Mouse (Mus musculus): Measurements from ENCODE around the gene Lgr4.
"Not testable (repeated sequence)": the region's sequence is repeated elsewhere in the genome, so short reads cannot be mapped to it uniquely, and the experiment has no call there.

Gene Lgr4

GRCm38 (mm10) chr2:109917496-109918413, at the start of gene Lgr4:
Gene Lgr4, plus strand, starts transcription at chr2:109917647.
- in situ Hi-C loops (cut with MboI; ENCODE audit: unreplicated experiment in 2 of 2) = no loop called here

DNA sequence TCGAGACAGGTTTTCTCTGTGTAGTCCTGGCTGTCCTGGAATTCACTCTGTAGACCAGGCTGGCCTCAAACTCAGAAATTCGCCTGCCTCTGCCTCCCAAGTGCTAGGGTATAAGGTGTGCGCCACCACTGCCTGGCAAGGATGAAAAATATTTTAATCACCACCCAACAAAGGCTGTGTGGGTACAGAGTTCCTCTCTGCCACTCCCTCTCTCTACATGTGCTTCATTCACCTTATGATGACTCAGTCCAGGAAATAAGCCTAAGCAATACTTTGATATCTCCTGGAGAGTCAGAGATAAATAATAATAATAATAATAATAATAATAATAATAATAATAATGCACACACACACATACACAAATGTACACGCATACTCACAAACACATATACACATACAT, 38.0 kb upstream of the Lgr4 start:
- in situ Hi-C loops (cut with MboI; ENCODE audit: unreplicated experiment in 2 of 2) = not testable (repeated sequence)

DNA sequence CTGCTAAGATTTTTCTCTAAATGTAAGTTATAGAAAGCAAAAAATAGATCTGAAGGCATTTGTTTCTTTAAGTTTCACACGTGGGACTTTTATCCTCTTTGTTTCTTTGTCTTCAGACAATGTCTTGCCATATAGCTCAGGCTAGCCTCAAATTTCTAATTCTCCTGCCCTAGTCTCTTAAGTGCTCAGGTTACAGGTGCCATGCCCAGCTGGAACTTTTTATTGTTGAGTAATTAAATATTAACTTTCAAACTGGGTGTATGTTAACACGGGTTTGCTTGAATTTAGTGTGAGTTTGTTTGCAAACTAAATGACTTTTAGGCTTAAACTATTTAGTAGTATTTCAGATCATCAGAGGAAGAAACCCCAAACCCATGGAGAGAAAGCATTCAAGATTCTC, 36.3 kb upstream of the Lgr4 start:
- in situ Hi-C loops (cut with MboI; ENCODE audit: unreplicated experiment in 2 of 2) = no loop called here

- in situ Hi-C loops (cut with MboI; ENCODE audit: unreplicated experiment in 2 of 2) = no loop called here
Measured at GRCm38 (mm10) chr2:109881625-109882024, 35.8 kb upstream of the Lgr4 start.

GRCm38 (mm10) chr2:109884106-109884505, 33.3 kb upstream of the Lgr4 start:
- in situ Hi-C loops (cut with MboI; ENCODE audit: unreplicated experiment in 2 of 2) = no loop called here

- in situ Hi-C loops (cut with MboI; ENCODE audit: unreplicated experiment in 2 of 2) = no loop called here
Measured at GRCm38 (mm10) chr2:109884507-109884906, 32.9 kb upstream of the Lgr4 start.

DNA sequence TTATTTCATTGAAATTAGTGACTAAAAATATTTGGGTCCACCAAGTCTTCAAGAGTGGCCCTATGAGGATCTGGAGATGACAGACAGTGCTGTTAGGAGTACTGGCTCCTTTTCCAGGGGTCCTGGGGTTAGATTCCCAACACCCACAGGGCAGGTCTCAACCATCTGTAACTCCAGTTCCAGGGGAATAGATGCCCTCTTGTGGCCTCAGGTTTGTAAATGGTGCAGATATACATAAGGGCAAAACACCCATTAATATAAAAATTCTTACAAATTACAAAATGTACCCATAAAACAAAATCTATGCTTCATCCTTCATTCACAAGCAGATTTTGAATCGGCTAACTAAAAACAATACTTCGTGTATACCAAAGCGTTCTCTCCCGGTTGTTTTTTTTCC, 27.4 kb upstream of the Lgr4 start:
- in situ Hi-C loops (cut with MboI; ENCODE audit: unreplicated experiment in 2 of 2) = loop anchor here in 1 of 2 experiments (10.0 kb wide), 1 partner anchor 1925 kb away; no protein-coding TSS in a partner anchor

DNA sequence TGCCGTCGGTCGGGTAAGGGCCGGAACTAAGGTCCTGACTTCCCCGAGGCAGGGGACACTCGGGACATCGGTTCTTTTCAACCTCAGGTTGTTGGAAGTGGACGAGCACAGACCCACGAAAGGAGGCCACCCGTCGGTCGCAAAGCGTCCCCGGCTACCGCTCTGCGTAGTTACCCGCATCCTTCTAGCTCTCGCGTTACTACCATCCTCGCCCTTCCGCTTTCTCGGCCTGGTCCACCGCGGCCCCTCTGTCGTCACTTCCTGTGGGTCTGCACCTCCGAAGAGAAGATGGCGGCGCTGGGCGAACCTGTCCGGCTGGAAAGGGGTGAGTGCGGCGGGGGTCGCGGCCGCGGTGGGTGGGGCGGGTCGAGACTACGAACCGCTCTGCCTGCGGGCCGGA, 26.9 kb upstream of the Lgr4 start, which contains the start of gene Lin7c:
Lin7c (plus strand) TSS at position 257 of the 400 bp plus-strand sequence.
- in situ Hi-C loops (cut with MboI; ENCODE audit: unreplicated experiment in 2 of 2) = loop anchor here in 1 of 2 experiments (10.0 kb wide), 1 partner anchor 1926 kb away; no protein-coding TSS in a partner anchor

- in situ Hi-C loops (cut with MboI; ENCODE audit: unreplicated experiment in 2 of 2) = loop anchor here in 1 of 2 experiments (10.0 kb wide), 1 partner anchor 1926 kb away; no protein-coding TSS in a partner anchor
Measured at GRCm38 (mm10) chr2:109891031-109891430, 26.4 kb upstream of the Lgr4 start.

- in situ Hi-C loops (cut with MboI; ENCODE audit: unreplicated experiment in 2 of 2) = loop anchor here in 1 of 2 experiments (10.0 kb wide), 1 partner anchor 1927 kb away; no protein-coding TSS in a partner anchor
Measured at GRCm38 (mm10) chr2:109891471-109891870, 26.0 kb upstream of the Lgr4 start.

GRCm38 (mm10) chr2:109896311-109896710, 21.1 kb upstream of the Lgr4 start:
- in situ Hi-C loops (cut with MboI; ENCODE audit: unreplicated experiment in 2 of 2) = loop anchor here in 1 of 2 experiments (10.0 kb wide), 1 partner anchor 1932 kb away; no protein-coding TSS in a partner anchor

- in situ Hi-C loops (cut with MboI; ENCODE audit: unreplicated experiment in 2 of 2) = loop anchor here (5.0 kb wide), 3 partner anchors 304 to 1159 kb away; no protein-coding TSS in a partner anchor
Measured at GRCm38 (mm10) chr2:109902869-109903268, 14.6 kb upstream of the Lgr4 start.

DNA sequence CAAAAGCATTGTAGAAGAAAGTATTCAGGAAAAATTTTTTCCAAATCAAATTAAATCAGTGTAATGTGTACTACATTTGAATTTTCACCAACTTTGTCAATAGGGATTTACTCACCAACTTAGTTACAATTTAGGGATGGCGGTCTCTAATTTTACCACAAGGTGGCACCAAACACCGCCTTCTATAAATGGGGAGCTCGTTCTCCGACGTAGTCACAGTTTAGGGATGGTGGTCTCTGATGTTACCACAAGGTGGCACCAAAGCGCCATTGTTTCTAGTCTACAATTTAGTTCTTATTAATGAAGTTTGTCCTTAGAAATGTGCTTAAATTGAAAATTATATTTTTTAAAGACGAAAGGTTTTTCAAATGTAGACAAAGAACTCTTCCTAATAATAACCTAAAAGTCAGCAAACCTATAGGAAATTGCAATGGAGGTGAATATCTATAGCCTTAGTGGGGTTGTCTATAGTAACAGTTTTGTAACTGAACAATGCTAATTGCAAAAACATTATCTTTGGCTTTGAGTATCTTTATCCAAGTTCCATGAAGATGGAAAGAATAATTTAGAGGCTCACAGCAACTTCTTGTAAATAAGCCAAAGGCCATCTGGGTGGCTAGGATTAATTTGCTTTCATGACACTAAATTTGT, 13.2 kb upstream of the Lgr4 start:
- in situ Hi-C loops (cut with MboI; ENCODE audit: unreplicated experiment in 2 of 2) = loop anchor here (5.0 kb wide), 3 partner anchors 303 to 1158 kb away; no protein-coding TSS in a partner anchor

- in situ Hi-C loops (cut with MboI; ENCODE audit: unreplicated experiment in 2 of 2) = loop anchor here in 1 of 2 experiments (5.0 kb wide), 3 partner anchors 298 to 1073 kb away; no protein-coding TSS in a partner anchor
Measured at GRCm38 (mm10) chr2:109909122-109909521, 8.3 kb upstream of the Lgr4 start.

- in situ Hi-C loops (cut with MboI; ENCODE audit: unreplicated experiment in 2 of 2) = loop anchor here in 1 of 2 experiments (5.0 kb wide), 1 partner anchor 1145 kb away; no protein-coding TSS in a partner anchor
Measured at GRCm38 (mm10) chr2:109912216-109912615, 5.2 kb upstream of the Lgr4 start.

- in situ Hi-C loops (cut with MboI; ENCODE audit: unreplicated experiment in 2 of 2) = loop anchor here in 1 of 2 experiments (5.0 kb wide), 1 partner anchor 1145 kb away; no protein-coding TSS in a partner anchor
Measured at GRCm38 (mm10) chr2:109912766-109913165, 4.7 kb upstream of the Lgr4 start.

GRCm38 (mm10) chr2:109913241-109913640, 4.2 kb upstream of the Lgr4 start:
- in situ Hi-C loops (cut with MboI; ENCODE audit: unreplicated experiment in 2 of 2) = loop anchor here in 1 of 2 experiments (5.0 kb wide), 1 partner anchor 1144 kb away; no protein-coding TSS in a partner anchor

DNA sequence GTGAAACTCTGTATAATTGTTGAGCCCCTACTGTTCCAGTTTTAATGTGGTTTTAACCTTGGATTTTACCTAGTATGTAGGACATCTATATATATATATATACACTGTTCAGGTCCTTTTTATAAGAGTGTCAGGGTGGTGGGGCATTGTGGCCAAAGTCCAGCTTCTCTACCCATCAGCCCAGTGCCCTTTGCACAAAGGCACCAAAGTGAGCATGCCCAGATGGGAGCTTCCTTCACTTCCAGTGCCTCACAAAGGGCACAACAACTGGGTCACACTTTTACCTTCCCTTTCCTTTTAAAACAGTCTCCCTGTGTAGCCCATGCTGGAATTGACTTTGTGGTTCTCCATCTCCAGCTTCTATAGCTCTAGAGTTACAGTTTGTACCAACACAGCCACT, 2.8 kb upstream of the Lgr4 start:
- in situ Hi-C loops (cut with MboI; ENCODE audit: unreplicated experiment in 2 of 2) = loop anchor here in 1 of 2 experiments (5.0 kb wide), 1 partner anchor 1143 kb away; no protein-coding TSS in a partner anchor

DNA sequence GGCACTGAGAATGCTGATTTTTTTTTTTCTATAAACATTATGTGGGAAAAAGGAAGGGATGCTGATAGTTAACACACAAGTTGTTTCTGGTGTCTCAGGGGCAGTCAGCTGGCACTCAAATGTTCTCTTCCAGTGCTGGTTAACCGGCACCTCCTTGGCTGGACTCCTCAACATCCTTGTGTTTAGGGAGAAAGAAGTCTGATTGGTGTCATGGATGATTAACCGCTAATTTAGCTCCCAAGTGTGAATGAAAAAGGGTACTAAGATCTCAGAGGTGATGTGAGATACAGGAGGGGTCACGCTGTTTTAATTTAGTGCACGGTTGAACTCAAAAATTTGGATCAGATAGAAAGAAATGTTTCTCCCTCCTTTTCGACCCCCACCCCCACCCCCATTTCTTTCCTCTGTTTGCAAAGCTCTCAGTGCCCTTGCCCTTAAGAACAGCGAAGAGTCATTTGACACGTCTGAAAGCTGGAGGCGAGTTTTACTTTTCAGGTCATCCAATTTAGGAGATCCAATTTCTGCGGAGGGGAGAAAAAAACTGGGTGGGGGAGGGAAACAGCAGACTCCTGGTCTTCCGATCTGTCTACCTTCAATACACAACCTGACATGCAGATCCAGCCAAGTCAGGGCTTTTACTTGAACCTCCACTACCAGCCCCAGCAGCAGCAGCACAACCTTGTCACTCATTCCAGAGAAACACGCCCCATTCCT, 508 bp upstream of the Lgr4 start:
- in situ Hi-C loops (cut with MboI; ENCODE audit: unreplicated experiment in 2 of 2) = no loop called here
